Mouse (Mus musculus): ENCODE measurements around the gene Gm5868. TPM values are rescaled to one million over a fixed set of nuclear protein-coding genes. Genes with fewer than 3 reads are reported as not detected.

The Gm5868 gene
- total RNA-seq, 2 experiments from 2014 or later, result 2.3 to 2.7 TPM

- intact Hi-C loops (cut with DNase I), result loop anchor here (10.0 kb wide), 1 partner anchor 154 kb away; no protein-coding TSS in a partner anchor
- no peak for DNase-seq
Observed at GRCm38 (mm10) chr5:72551209-72551608, 36.1 kb downstream of the Gm5868 start.

Other genes starting within 250 kb of the Gm5868 start
- under 1 TPM; 0.18 to 0.26 TPM for gene Corin, start 83.1 kb downstream of the Gm5868 start, total RNA-seq (2021)
- gene Nfxl1, start 27.9 kb downstream of the Gm5868 start, total RNA-seq (2021), result 10 to 100 TPM; 19.1 to 25.5 TPM
- gene Zar1, start 6.3 kb downstream of the Gm5868 start, total RNA-seq (2021), result 1 to 10 TPM in 1 of 2 experiments, under 1 TPM in 1; 0.99 to 1.1 TPM
- gene Cnga1, start 56.7 kb upstream of the Gm5868 start, total RNA-seq (2021), result not detected
- gene Nipal1, start 60.2 kb upstream of the Gm5868 start, total RNA-seq (2021), result under 1 TPM in 1 of 2 experiments, not detected in 1; 0.30 TPM
- gene Txk, start 165.2 kb upstream of the Gm5868 start, total RNA-seq (2021), result under 1 TPM; 0.18 to 0.40 TPM

All from left cerebral cortex, postnatal 4 days (tissue).